Mouse (Mus musculus) forebrain, postnatal 0 days (tissue): Measurements from ENCODE around the gene B3gnt2. TPM values are rescaled to one million over a fixed set of nuclear protein-coding genes. Genes with fewer than 3 reads are reported as not detected.

Experiments used
- ATAC-seq: fragments of 200-750 bp; cut with Nextera tagmentation; 2 replicates; pipeline ENCODE4 v1.8.0; 2017; ENCODE audit warnings: mild to moderate bottlenecking, moderate library complexity
- DNase-seq: peaks from one replicate; pipeline ENCODE4 v3.0.0-alpha.2; 2015
- H3K27ac ChIP-seq: fragments of 300-500 bp; sonication (generic); 2 replicates; pipeline ENCODE4 v1.5.1; 2014; ENCODE audit warnings: low read depth, mild to moderate bottlenecking, antibody characterized with exemption, low read length, moderate library complexity, mixed read lengths
- H3K27me3 ChIP-seq: fragments of 300-500 bp; sonication (generic); 2 replicates; pipeline ENCODE4 v1.6.1; 2014; ENCODE audit warnings: mild to moderate bottlenecking, low read length, mixed read lengths; ENCODE audit not compliant: insufficient read depth
- H3K36me3 ChIP-seq: fragments of 300-500 bp; sonication (generic); 2 replicates; pipeline ENCODE4 v1.6.1; 2014; ENCODE audit warnings: mild to moderate bottlenecking, moderate library complexity; ENCODE audit not compliant: insufficient read depth
- H3K4me1 ChIP-seq: fragments of 300-500 bp; sonication (generic); 2 replicates; pipeline ENCODE4 v1.6.1; 2014; ENCODE audit warnings: antibody characterized with exemption; ENCODE audit not compliant: insufficient read depth
- H3K4me2 ChIP-seq: fragments of 300-500 bp; sonication (generic); 2 replicates; pipeline ENCODE4 v1.6.1; 2014; ENCODE audit warnings: low read depth, mild to moderate bottlenecking, moderate library complexity
- H3K4me3 ChIP-seq: fragments of 300-500 bp; sonication (generic); 2 replicates; pipeline ENCODE4 v1.5.1; 2014; ENCODE audit warnings: low read depth, low read length, mixed read lengths
- H3K9ac ChIP-seq: fragments of 300-500 bp; sonication (generic); 2 replicates; pipeline ENCODE4 v1.6.1; 2014; ENCODE audit warnings: mild to moderate bottlenecking
- H3K9me3 ChIP-seq: fragments of 300-500 bp; sonication (generic); 2 replicates; pipeline ENCODE4 v1.6.1; 2016; ENCODE audit warnings: low read length
- CTCF ChIP-seq: sonication (generic); IDR thresholded peaks from 2 replicates; pipeline ENCODE4 v1.5.1; 2016; ENCODE audit warnings: antibody characterized with exemption, control low read depth, low read depth
- WGBS: fragments of 180-500 bp; shearing (Covaris S2); extraction: QIAGEN DNeasy Blood & Tissue Kit; methylation state at CpG from one replicate; pipeline ENCODE4 v1.1.7; 2014; 5-methylcytosine and 5-hydroxymethylcytosine counted together
- polyA plus RNA-seq: library from polyadenylated mRNA; unstranded; fragments of >200 nt; fragmentation: Nextera tagmentation; extraction: Ambion mirVana; gene quantifications from 2 replicates; pipeline ENCODE4 v1.2.1, GENCODE M21; 2015
- total RNA-seq: library from RNA; depleted of rRNA; stranded (reverse); fragments of >200 nt; gene quantifications from 2 replicates; pipeline ENCODE4 v1.2.3, GENCODE M21; 2014

The B3gnt2 gene
- total and polyA plus RNA-seq, 2 experiments from 2014 or later: 3.0 to 6.7 TPM

DNA sequence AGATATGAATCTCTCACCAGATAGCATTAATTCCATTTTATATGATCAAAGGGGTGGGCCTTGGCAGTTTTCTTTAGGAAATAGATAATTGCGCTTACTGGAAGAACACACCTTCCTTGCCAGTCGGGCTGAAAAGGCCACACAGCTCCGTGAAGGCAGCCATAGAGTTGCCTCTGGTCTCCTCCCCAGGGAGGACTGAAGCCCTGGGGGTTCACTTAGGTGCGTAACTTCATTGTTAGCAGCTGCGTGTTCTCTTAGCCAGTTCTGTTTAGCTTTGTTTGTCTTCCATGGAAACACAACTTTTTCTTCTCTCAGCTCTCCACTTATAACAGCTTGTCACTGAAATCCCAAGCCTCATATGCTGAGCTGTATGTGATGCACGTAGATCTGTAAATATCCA is 31.7 kb upstream of the B3gnt2 start:
- 81% methylated on average over 6 of the region's 6 CpGs for whole genome bisulfite sequencing
- ATAC-seq: no peak
- Histone ChIP-seq H3K4me1 (no peaks in the 10 kb centered on the region), H3K4me2 (no peak overlapping the region), H3K27ac (no peak overlapping the region), H3K9me3 (no peaks in the 10 kb centered on the region), H3K9ac (no peak overlapping the region), H3K36me3 (no peaks in the 10 kb centered on the region), H3K27me3 (no peaks in the 10 kb centered on the region), H3K4me3 (no peak overlapping the region)
- no peak for DNase-seq
- no peak for TF ChIP-seq CTCF

DNA sequence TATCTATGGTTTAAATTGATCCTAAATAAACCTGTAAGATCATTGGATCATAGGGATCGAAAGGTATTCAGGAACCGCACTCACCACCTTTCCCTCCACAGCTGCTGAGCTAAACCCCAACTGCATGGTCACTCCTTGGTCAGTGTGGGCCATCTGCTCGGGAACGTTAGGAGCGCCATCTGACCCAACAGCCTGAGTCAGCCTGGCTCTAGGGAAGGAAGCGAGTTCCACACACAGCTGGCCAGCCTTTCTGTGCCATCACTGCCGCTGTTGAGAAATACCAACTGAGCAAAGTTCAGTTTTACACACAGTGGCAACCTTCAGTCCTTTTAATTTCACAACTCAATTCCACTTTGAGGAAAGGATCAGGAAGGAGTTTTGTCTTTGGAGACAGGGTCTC is 31.1 kb upstream of the B3gnt2 start:
- no peak for ATAC-seq
- WGBS: 92% methylated on average over 7 of the region's 7 CpGs
- DNase-seq: no peak
- no peaks in the 10 kb centered on the region for H3K9me3 ChIP-seq
- no peaks in the 10 kb centered on the region for H3K36me3 ChIP-seq
- no peak overlapping the region for H3K27ac ChIP-seq
- H3K4me2 ChIP-seq: no peak overlapping the region
- H3K4me3 ChIP-seq: no peak overlapping the region
- no peak overlapping the region for H3K9ac ChIP-seq
- no peaks in the 10 kb centered on the region for H3K27me3 ChIP-seq
- H3K4me1 ChIP-seq: no peaks in the 10 kb centered on the region
- no peak for TF ChIP-seq CTCF

DNA sequence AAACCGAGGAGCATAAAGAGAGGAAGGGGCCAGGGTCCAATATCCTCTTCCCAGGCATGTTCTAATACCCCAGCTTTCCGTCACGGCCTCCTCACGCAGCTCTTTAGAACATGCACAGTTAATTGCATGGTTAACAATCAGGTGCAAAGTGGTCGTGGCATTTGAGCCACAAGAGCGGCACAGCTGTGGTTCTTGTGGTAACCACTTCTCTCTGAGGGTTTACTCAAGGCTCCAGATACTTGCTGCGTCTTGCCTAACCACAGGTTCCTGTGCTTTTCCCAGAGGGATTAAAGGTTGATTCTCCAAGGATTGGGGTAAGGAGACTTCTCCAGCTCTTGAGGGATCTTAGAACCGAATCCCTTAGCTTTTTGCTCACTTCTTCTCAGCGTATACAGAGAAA is 30.5 kb upstream of the B3gnt2 start:
- H3K4me1 ChIP-seq: no peaks in the 10 kb centered on the region
- no peak overlapping the region for H3K27ac ChIP-seq
- WGBS: 69% methylated on average over 9 of the region's 9 CpGs
- no peak for TF ChIP-seq CTCF
- no peak overlapping the region for H3K4me3 ChIP-seq
- H3K9ac ChIP-seq: no peak overlapping the region
- no peak for DNase-seq
- H3K36me3 ChIP-seq: no peaks in the 10 kb centered on the region
- no peaks in the 10 kb centered on the region for H3K27me3 ChIP-seq
- no peaks in the 10 kb centered on the region for H3K9me3 ChIP-seq
- H3K4me2 ChIP-seq: no peak overlapping the region
- no peak for ATAC-seq

DNA sequence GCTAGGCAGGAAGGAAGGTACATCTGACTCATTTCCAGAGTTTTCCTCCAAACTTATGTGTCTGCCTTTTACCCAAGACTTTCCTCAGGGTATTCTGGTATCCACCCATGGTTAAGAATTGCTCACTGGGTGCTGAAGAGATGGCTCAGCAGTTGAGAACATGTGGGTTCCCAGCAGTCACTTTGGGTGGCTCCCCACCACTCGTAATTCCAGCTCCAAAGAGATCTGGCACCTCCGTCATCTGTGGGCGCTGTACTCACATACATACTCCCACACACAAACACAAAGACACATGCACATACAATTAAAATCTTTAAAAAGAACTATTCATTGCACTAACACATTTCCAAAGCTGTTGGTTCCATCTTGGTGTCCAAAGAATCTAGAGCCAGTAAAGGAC is 28.5 kb upstream of the B3gnt2 start:
- 95% methylated on average over 3 of the region's 3 CpGs for WGBS
- Histone ChIP-seq H3K4me3 (no peak overlapping the region), H3K4me2 (no peak overlapping the region), H3K9me3 (no peaks in the 10 kb centered on the region), H3K9ac (no peak overlapping the region), H3K27me3 (no peaks in the 10 kb centered on the region), H3K36me3 (no peaks in the 10 kb centered on the region), H3K4me1 (no peaks in the 10 kb centered on the region), H3K27ac (no peak overlapping the region)
- DNase-seq (no peak), ATAC-seq (no peak)
- TF ChIP-seq CTCF: no peak

DNA sequence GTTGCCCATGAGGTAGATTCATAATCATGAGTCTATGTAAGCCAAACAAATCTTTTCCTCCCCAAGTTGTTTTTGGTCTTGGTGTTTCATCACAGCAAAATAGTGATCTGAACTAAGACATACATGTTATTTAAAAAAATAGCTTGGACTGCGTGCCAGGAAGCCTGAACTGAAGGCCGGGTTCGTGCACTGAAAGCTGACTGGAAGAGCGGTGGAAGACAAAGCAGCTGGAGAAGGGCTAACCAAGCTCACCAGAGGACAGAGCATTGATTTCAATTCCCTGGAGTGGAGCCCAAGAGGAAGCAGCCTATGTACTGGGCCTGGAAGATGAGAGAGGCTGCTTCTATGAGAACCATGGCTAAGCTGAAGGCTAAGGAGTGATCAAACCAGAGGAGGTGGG is 26.2 kb upstream of the B3gnt2 start:
- no peaks in the 10 kb centered on the region for H3K36me3 ChIP-seq
- no peak for TF ChIP-seq CTCF
- 90% methylated on average over 4 of the region's 4 CpGs for WGBS
- no peaks in the 10 kb centered on the region for H3K9me3 ChIP-seq
- H3K9ac ChIP-seq: no peak overlapping the region
- H3K4me3 ChIP-seq: no peak overlapping the region
- ATAC-seq (no peak), DNase-seq (no peak)
- H3K4me2 ChIP-seq: no peak overlapping the region
- H3K4me1 ChIP-seq: no peaks in the 10 kb centered on the region
- no peak overlapping the region for H3K27ac ChIP-seq
- no peaks in the 10 kb centered on the region for H3K27me3 ChIP-seq

DNA sequence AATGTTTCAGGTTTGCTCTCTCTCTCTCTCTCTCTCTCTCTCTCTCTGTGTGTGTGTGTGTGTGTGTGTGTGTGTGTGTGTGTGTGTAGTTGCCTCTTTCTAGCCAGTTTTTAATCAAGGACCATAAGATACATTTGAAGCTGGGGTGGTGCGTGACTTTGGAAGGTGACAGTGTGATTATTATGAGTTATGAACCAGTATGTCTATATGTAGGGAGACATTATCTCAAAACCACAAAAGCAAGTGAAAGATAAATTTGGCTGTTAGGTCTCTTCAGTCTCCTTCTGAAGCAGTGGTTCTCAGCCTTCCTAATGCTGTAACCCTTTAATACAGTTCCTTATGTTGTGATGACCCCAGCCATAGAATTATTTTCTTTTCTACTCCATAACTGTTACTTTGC is 24.6 kb upstream of the B3gnt2 start:
- ATAC-seq (no peak), DNase-seq (no peak)
- H3K4me3 ChIP-seq: no peak overlapping the region
- no peaks in the 10 kb centered on the region for H3K4me1 ChIP-seq
- H3K9ac ChIP-seq: no peak overlapping the region
- no peaks in the 10 kb centered on the region for H3K36me3 ChIP-seq
- no peak for TF ChIP-seq CTCF
- H3K4me2 ChIP-seq: no peak overlapping the region
- no peak overlapping the region for H3K27ac ChIP-seq
- WGBS: 97% methylated on average over 1 of the region's 1 CpGs
- no peaks in the 10 kb centered on the region for H3K9me3 ChIP-seq
- no peaks in the 10 kb centered on the region for H3K27me3 ChIP-seq

DNA sequence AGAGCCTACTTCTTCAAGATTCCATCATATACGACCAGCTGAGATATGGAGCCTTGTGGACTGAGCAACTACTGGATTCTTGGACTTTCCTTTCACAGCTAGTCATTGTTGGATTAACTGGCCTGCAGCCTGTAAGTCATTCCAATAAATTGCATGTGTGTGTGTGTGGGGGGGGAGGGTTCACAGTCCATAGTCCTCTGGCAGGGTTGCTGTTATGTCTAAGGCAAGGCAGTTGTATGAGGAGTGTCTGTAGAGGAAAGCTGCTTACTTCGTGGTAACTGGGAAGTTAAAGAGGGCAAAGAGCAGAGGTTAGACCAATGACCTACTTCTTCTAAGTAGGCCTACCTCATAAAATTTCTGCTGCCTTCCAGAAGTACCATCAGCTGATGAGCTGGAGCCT is 22.9 kb upstream of the B3gnt2 start:
- Histone ChIP-seq H3K4me2 (no peak overlapping the region), H3K27me3 (no peaks in the 10 kb centered on the region), H3K36me3 (no peaks in the 10 kb centered on the region), H3K9me3 (no peaks in the 10 kb centered on the region), H3K4me3 (no peak overlapping the region), H3K27ac (no peak overlapping the region), H3K9ac (no peak overlapping the region), H3K4me1 (no peaks in the 10 kb centered on the region)
- no peak for TF ChIP-seq CTCF
- ATAC-seq (no peak), DNase-seq (no peak)
- 83% methylated on average over 2 of the region's 2 CpGs for WGBS

DNA sequence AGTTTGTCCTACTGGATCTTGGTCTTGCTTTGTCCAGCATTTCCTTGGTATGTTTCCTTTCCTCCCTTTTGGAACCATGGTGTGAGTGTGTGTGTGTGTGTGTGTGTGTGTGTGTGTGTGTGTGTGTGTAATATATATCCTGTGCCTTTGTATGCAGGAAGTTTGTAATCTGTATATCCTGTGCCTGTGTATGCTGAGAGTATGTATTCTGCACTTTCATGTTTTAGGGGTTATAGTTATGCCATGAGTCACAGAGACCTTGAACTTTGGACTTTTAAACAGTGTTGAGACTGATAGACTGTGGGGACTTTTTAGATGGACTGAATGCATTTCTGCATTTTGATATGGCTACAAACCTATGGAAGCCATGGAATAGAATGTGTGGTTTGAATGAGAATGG is 22.2 kb upstream of the B3gnt2 start:
- H3K36me3 ChIP-seq: no peaks in the 10 kb centered on the region
- H3K27me3 ChIP-seq: no peaks in the 10 kb centered on the region
- no peak overlapping the region for H3K27ac ChIP-seq
- H3K4me3 ChIP-seq: no peak overlapping the region
- H3K9ac ChIP-seq: no peak overlapping the region
- DNase-seq: no peak
- no peak for TF ChIP-seq CTCF
- H3K4me2 ChIP-seq: no peak overlapping the region
- H3K4me1 ChIP-seq: no peaks in the 10 kb centered on the region
- ATAC-seq: no peak
- H3K9me3 ChIP-seq: no peaks in the 10 kb centered on the region
